Mouse (Mus musculus) kidney, adult 2 months (tissue): ENCODE results near the gene Tcf3.

Source experiments
- CTCF ChIP-seq: fragments of 200-500 bp; conservative IDR thresholded peaks from 2 replicates; pipeline ENCODE4 v1.5.1; 2011; ENCODE audit warnings: low read depth, mild to moderate bottlenecking, control low read depth, low read length, moderate library complexity, mixed read lengths; ENCODE audit not compliant: insufficient read depth, insufficient read length
- POLR2A ChIP-seq: fragments of 200-500 bp; IDR thresholded peaks from one replicate; pipeline ENCODE4 v1.6.1; 2011; ENCODE audit warnings: low read depth, low read length, control low read depth

DNA sequence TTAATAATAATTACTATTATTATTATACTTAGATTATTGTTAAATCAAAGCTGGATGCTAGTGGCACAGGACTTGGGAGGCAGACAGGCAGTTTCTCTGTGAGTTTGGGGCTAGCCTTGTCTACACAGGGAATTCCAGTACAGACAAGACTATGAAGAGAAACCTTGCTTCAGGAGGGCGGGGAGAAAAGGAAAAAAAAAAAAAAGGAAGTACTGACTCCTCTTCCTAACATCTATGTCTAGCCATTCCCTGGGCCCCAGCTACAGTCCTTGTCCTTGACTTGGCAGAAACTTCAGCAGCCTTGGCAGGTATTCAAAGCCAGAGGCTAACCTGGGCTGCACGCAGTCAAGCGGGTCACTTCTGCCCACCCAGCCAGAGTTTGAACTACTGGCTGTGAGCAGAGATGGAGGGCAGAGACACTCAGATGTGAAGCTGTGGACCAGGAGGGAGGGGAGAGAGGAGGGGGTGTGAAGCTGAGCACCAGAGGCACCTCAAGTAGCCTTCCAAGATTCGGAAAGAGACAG lies 44.2 kb downstream of the Tcf3 start:
- no peak for TF ChIP-seq CTCF
- TF ChIP-seq POLR2A = no peak
